Mouse (Mus musculus): ENCODE measurements around the gene Commd4.

- TF ChIP-seq POLR2A (IDR thresholded peaks at IDR 0.05; ENCODE audit: control insufficient read depth, low read depth, low read length) = no peak
- no peak for TF ChIP-seq CTCF (IDR thresholded peaks at IDR 0.05; ENCODE audit: control insufficient read depth, insufficient read depth, insufficient replicate concordance, low read depth, low read length)
Measured at GRCm38 (mm10) chr9:57143212-57143611, 14.9 kb downstream of the Commd4 start.
